Mouse (Mus musculus): Measurements from ENCODE around the gene Entpd1.

DNA sequence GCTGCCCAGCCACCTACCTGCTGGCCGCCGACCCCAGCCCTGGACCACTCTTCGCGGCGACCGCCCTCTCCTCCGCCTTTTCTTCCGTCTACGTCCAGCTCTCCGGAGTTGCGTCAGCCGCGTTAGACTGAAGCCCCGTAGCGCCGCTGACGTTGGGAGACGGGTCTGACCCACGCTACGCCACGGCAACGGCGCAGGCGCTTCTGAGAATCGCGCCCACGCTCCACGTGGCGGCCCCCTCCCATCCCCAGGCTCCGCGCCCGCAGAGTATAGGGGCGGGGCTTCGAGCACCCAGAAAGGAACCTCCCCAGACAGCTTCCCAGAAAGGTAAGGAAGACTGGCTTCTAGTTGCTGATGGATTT is 23.9 kb upstream of the Entpd1 start, which contains the start of gene Aldh18a1:
- TF ChIP-seq CTCF (IDR thresholded peaks at IDR 0.05; ENCODE audit: control insufficient read depth, insufficient read depth, low read length) (peak; percentile 1; the same call in 1 of the 2 replicates), POLR2A (IDR thresholded peaks at IDR 0.05; ENCODE audit: borderline replicate concordance, control insufficient read depth, low read depth, low read length) (peak; percentile 40; the same call in 1 of the 2 replicates)
